Mouse (Mus musculus) stomach, postnatal 0 days (tissue): ENCODE data around the gene Tmem81. TPM values are rescaled to one million over a fixed set of nuclear protein-coding genes. Genes with fewer than 3 reads are reported as not detected.

Experiments used
- ATAC-seq: fragments of 200-750 bp; cut with Nextera tagmentation; 2 replicates; pipeline ENCODE4 v1.8.0; 2017; ENCODE audit not compliant: low FRiP score, low TSS enrichment
- DNase-seq: peaks from one replicate; pipeline ENCODE4 v3.0.0-alpha.2; 2016; ENCODE audit warnings: low spot score
- H3K27ac ChIP-seq: fragments of 300-500 bp; sonication (generic); replicated peaks from 2 replicates; pipeline ENCODE4 v1.5.1; 2014; ENCODE audit warnings: mild to moderate bottlenecking, control low read depth
- H3K27me3 ChIP-seq: fragments of 300-500 bp; sonication (generic); 2 replicates; pipeline ENCODE4 v1.6.1; 2014; ENCODE audit warnings: low read length; ENCODE audit not compliant: control insufficient read depth, insufficient read depth
- H3K36me3 ChIP-seq: fragments of 300-500 bp; sonication (generic); 2 replicates; pipeline ENCODE4 v1.6.1; 2014; ENCODE audit warnings: low read length, mixed read lengths; ENCODE audit not compliant: control insufficient read depth, insufficient read depth
- H3K4me1 ChIP-seq: fragments of 300-500 bp; sonication (generic); replicated peaks from 2 replicates; pipeline ENCODE4 v1.6.1; 2014; ENCODE audit warnings: antibody characterized with exemption; ENCODE audit not compliant: control insufficient read depth, insufficient read depth
- H3K4me2 ChIP-seq: fragments of 300-500 bp; sonication (generic); replicated peaks from 2 replicates; pipeline ENCODE4 v1.6.1; 2014; ENCODE audit warnings: low read depth, mild to moderate bottlenecking, control low read depth, moderate library complexity
- H3K4me3 ChIP-seq: fragments of 300-500 bp; sonication (generic); 2 replicates; pipeline ENCODE4 v1.5.1; 2014; ENCODE audit warnings: low read depth, low read length, control low read depth
- H3K9ac ChIP-seq: fragments of 300-500 bp; sonication (generic); 2 replicates; pipeline ENCODE4 v1.6.1; 2014; ENCODE audit warnings: mild to moderate bottlenecking, low read length, control low read depth, mixed read lengths
- H3K9me3 ChIP-seq: fragments of 300-500 bp; sonication (generic); 2 replicates; pipeline ENCODE4 v1.6.1; 2016; ENCODE audit warnings: low read length; ENCODE audit not compliant: control insufficient read depth
- CTCF ChIP-seq: IDR thresholded peaks from 2 replicates; pipeline ENCODE4 v1.5.1; 2016; ENCODE audit warnings: antibody characterized with exemption, low read depth, mild to moderate bottlenecking, moderate library complexity
- EP300 ChIP-seq: optimal IDR thresholded peaks from 2 replicates; pipeline ENCODE3; 2016; ENCODE audit warnings: antibody characterized with exemption
- WGBS: fragments of 180-500 bp; shearing (Covaris S2); extraction: QIAGEN DNeasy Blood & Tissue Kit; methylation state at CpG from one replicate; pipeline ENCODE4 v1.1.7; 2014; 5-methylcytosine and 5-hydroxymethylcytosine counted together
- polyA plus RNA-seq: library from polyadenylated mRNA; unstranded; fragments of >200 nt; fragmentation: Nextera tagmentation; extraction: Ambion mirVana; gene quantifications from 2 replicates; pipeline ENCODE4 v1.2.1, GENCODE M21; 2015

Tmem81 gene
- polyA plus RNA-seq, 1 experiment from 2014 or later, result 0.76 TPM

- Histone ChIP-seq H3K36me3 (no peaks in the 10 kb centered on the region), H3K27me3 (peaks cover 4% of the 10 kb centered on the region; the same call in 1 of the 2 replicates), H3K4me3 (no peak overlapping the region), H3K9ac (no peak overlapping the region), H3K27ac (no peak overlapping the region), H3K4me1 (no peaks in the 10 kb centered on the region), H3K4me2 (no peak overlapping the region), H3K9me3 (no peaks in the 10 kb centered on the region)
- ATAC-seq (no peak), DNase-seq (no peak)
- TF ChIP-seq CTCF (no peak), EP300 (no peak)
- 76% methylated on average over 5 of the region's 5 CpGs for WGBS
Observed at GRCm38 (mm10) chr1:132537736-132538135, 31.7 kb downstream of the Tmem81 start.

- no peaks in the 10 kb centered on the region for H3K36me3 ChIP-seq
- H3K4me2 ChIP-seq, result no peak overlapping the region
- no peak overlapping the region for H3K4me3 ChIP-seq
- no peak overlapping the region for H3K27ac ChIP-seq
- no peak overlapping the region for H3K9ac ChIP-seq
- WGBS, result 42% methylated on average over 7 of the region's 7 CpGs
- DNase-seq (no peak), ATAC-seq (no peak)
- TF ChIP-seq EP300, result no peak
- no peak for TF ChIP-seq CTCF
- peaks cover 4% of the 10 kb centered on the region; the same call in 1 of the 2 replicates for H3K27me3 ChIP-seq
- no peaks in the 10 kb centered on the region for H3K4me1 ChIP-seq
- no peaks in the 10 kb centered on the region for H3K9me3 ChIP-seq
Observed at GRCm38 (mm10) chr1:132540701-132541100, 34.7 kb downstream of the Tmem81 start.

- Histone ChIP-seq H3K4me3 (no peak overlapping the region), H3K36me3 (no peaks in the 10 kb centered on the region), H3K9ac (no peak overlapping the region), H3K4me2 (no peak overlapping the region), H3K27me3 (peaks cover 4% of the 10 kb centered on the region; the same call in 1 of the 2 replicates), H3K27ac (no peak overlapping the region), H3K9me3 (no peaks in the 10 kb centered on the region), H3K4me1 (no peaks in the 10 kb centered on the region)
- ATAC-seq, result peak; percentile 64; the same call in 1 of the 2 replicates
- DNase-seq, result peak; percentile 58
- TF ChIP-seq CTCF (no peak), EP300 (no peak)
- 7% methylated on average over 14 of the region's 14 CpGs for WGBS
Observed at GRCm38 (mm10) chr1:132541171-132541823, 35.3 kb downstream of the Tmem81 start.

- Histone ChIP-seq H3K9ac (no peak overlapping the region), H3K36me3 (no peaks in the 10 kb centered on the region), H3K4me1 (no peaks in the 10 kb centered on the region), H3K27ac (no peak overlapping the region), H3K9me3 (no peaks in the 10 kb centered on the region), H3K27me3 (peaks cover 4% of the 10 kb centered on the region; the same call in 1 of the 2 replicates), H3K4me3 (no peak overlapping the region), H3K4me2 (no peak overlapping the region)
- DNase-seq (no peak), ATAC-seq (0 out of 2 replicates have a peak, but pooled peaks have one; percentile 2)
- TF ChIP-seq EP300 (no peak), CTCF (no peak)
- 25% methylated on average over 5 of the region's 5 CpGs for WGBS
Observed at GRCm38 (mm10) chr1:132541824-132542599, 36.0 kb downstream of the Tmem81 start.

GRCm38 (mm10) chr1:132542762-132543306 is 36.8 kb downstream of the Tmem81 start, which contains the start of gene Cntn2:
TSS of gene Cntn2 (minus strand) at chr1:132543256.
- no peak for TF ChIP-seq CTCF
- TF ChIP-seq EP300, result no peak
- Histone ChIP-seq H3K36me3 (no peaks in the 10 kb centered on the region), H3K4me3 (0 out of 2 replicates have a peak within 1 kb of the TSS, but pooled peaks have one; percentile 12), H3K9ac (0 out of 2 replicates have a peak within 1 kb of the TSS, but pooled peaks have one; percentile 23), H3K9me3 (no peaks in the 10 kb centered on the region), H3K27ac (no peak within 1 kb of the TSS), H3K4me1 (no peaks in the 10 kb centered on the region), H3K4me2 (0 out of 2 replicates have a peak within 1 kb of the TSS, but pooled peaks have one; percentile 17), H3K27me3 (peaks cover 4% of the 10 kb centered on the region; the same call in 1 of the 2 replicates)
- DNase-seq (no peak), ATAC-seq (no peak)
- WGBS, result 3% methylated on average over 30 of the region's 30 CpGs
